Mouse (Mus musculus) cortical plate, adult 2 months (tissue): ENCODE measurements at regions not wholly inside any gene's neighbourhood (a gene's known extent, or its start where the extent isn't known, plus 50 kb on each side); places are given as distances from the start of the nearest gene placed in this dataset.

Source experiments
- CTCF ChIP-seq: fragments of 200-500 bp; IDR thresholded peaks from 2 replicates; pipeline ENCODE4 v1.5.1; 2011; ENCODE audit warnings: mild to moderate bottlenecking, control low read depth, low read length; ENCODE audit not compliant: insufficient read depth; ENCODE audit errors: extremely low read depth
- POLR2A ChIP-seq: fragments of 200-500 bp; IDR thresholded peaks from 2 replicates; pipeline ENCODE4 v1.6.1; 2011; ENCODE audit warnings: mild to moderate bottlenecking, low read length, control low read depth; ENCODE audit not compliant: insufficient read depth; ENCODE audit errors: extremely low read depth

GRCm38 (mm10) chr9:83277791-83278190 lies 131.3 kb upstream of the Hmgn3 start:
- TF ChIP-seq CTCF (no peak), POLR2A (no peak)
